Comparison of ENCODE assay signal across 8 mouse cellular contexts in genomic region chr17:57249186-57250181, GRCm38 (mm10). TPM values are rescaled to one million over a fixed set of nuclear protein-coding genes. Genes with fewer than 3 reads are reported as not detected.
DNase-seq lines count a peak whose midpoint lies in the region; ATAC-seq lines count a peak whose summit lies in the region.

TSS of gene Trip10 (plus strand) at chr17:57249455.

- H3K36me3 ChIP-seq in forebrain, embryonic 12.5 days (replicated peaks): peaks cover 20% of the 10 kb centered on the region
- peaks cover 6% of the 10 kb centered on the region for H3K36me3 ChIP-seq in heart, embryonic 16.5 days (ENCODE audit: control insufficient read depth, insufficient read depth)
- H3K36me3 ChIP-seq in liver, embryonic 13.5 days: peaks cover 17% of the 10 kb centered on the region; the same call in 1 of the 2 replicates
- peaks cover 12% of the 10 kb centered on the region for H3K36me3 ChIP-seq in stomach, embryonic 14.5 days (ENCODE audit: control insufficient read depth, insufficient read depth, low read length)

- under 1% methylated on average over 49 of the region's 52 CpGs for WGBS in forebrain, embryonic 12.5 days
- whole genome bisulfite sequencing in heart, embryonic 16.5 days: 0% methylated on average over 52 of the region's 52 CpGs
- WGBS in liver, embryonic 13.5 days (ENCODE audit: insufficient replicate concordance): under 1% methylated on average over 52 of the region's 52 CpGs
- WGBS in stomach, embryonic 14.5 days: 1% methylated on average over 49 of the region's 52 CpGs

- H3K4me1 ChIP-seq in forebrain, embryonic 12.5 days: peaks cover 36% of the 10 kb centered on the region
- H3K4me1 ChIP-seq in heart, embryonic 16.5 days (ENCODE audit: control insufficient read depth, insufficient read depth, low read length): peaks cover 20% of the 10 kb centered on the region
- peaks cover 51% of the 10 kb centered on the region for H3K4me1 ChIP-seq in liver, embryonic 13.5 days (replicated peaks)
- H3K4me1 ChIP-seq in stomach, embryonic 14.5 days (ENCODE audit: control insufficient read depth, insufficient read depth, low read length): peaks cover 21% of the 10 kb centered on the region

- ATAC-seq in forebrain, embryonic 12.5 days (ENCODE audit: low FRiP score): peak; percentile 55
- peak; percentile 47 for ATAC-seq in heart, embryonic 16.5 days (replicated peaks; ENCODE audit: extremely low read depth, insufficient read depth, low FRiP score)
- ATAC-seq in liver, embryonic 13.5 days (ENCODE audit: low read depth): peak; percentile 27
- peak; percentile 49 for ATAC-seq in stomach, embryonic 14.5 days (ENCODE audit: insufficient number of reproducible peaks, insufficient read depth, low FRiP score, low read depth)

- H3K9ac ChIP-seq in forebrain, embryonic 12.5 days: peak within 1 kb of the TSS; percentile 70
- peak within 1 kb of the TSS; percentile 88 for H3K9ac ChIP-seq in heart, embryonic 16.5 days (ENCODE audit: low read length)
- peak within 1 kb of the TSS; percentile 76 for H3K9ac ChIP-seq in liver, embryonic 13.5 days
- peak within 1 kb of the TSS; percentile 67 for H3K9ac ChIP-seq in stomach, embryonic 14.5 days (replicated peaks; ENCODE audit: low read depth, low read length)

- peak within 1 kb of the TSS; percentile 85 for H3K4me2 ChIP-seq in forebrain, embryonic 12.5 days
- peak within 1 kb of the TSS; percentile 71 for H3K4me2 ChIP-seq in heart, embryonic 16.5 days (ENCODE audit: low read depth, low read length)
- H3K4me2 ChIP-seq in liver, embryonic 13.5 days: peak within 1 kb of the TSS; percentile 91
- peak within 1 kb of the TSS; percentile 90 for H3K4me2 ChIP-seq in stomach, embryonic 14.5 days (replicated peaks; ENCODE audit: low read depth, low read length)

- no peaks in the 10 kb centered on the region for H3K27me3 ChIP-seq in forebrain, embryonic 12.5 days
- no peaks in the 10 kb centered on the region for H3K27me3 ChIP-seq in heart, embryonic 16.5 days (ENCODE audit: control insufficient read depth, insufficient read depth, low read length)
- peaks cover 15% of the 10 kb centered on the region for H3K27me3 ChIP-seq in liver, embryonic 13.5 days
- no peaks in the 10 kb centered on the region for H3K27me3 ChIP-seq in stomach, embryonic 14.5 days (ENCODE audit: control insufficient read depth, insufficient read depth, low read length)

- peak; percentile 93 to 95 for DNase-seq in CD8-positive naive resting alpha-beta T cell, adult 2 months (ENCODE audit: low read depth in 2 of 2, low spot score in 2 of 2)
- DNase-seq in c-Kit-negative CD71-positive TER-119-positive erythroid progenitor cells, embryonic 14.5 days (ENCODE audit: low read depth, low spot score): peak; percentile 65
- DNase-seq in kidney, postnatal 25 days: peak; percentile 97 to 99
- peak; percentile 94 for DNase-seq in liver, embryonic 13.5 days
- peak; percentile 96 to 97 for DNase-seq in natural killer cell, adult 2 months (ENCODE audit: low spot score in 2 of 2)

- peak within 1 kb of the TSS; percentile 62 for H3K4me3 ChIP-seq in forebrain, embryonic 12.5 days (replicated peaks)
- peak within 1 kb of the TSS; percentile 82 for H3K4me3 ChIP-seq in heart, embryonic 16.5 days (ENCODE audit: low read length)
- H3K4me3 ChIP-seq in liver, embryonic 13.5 days (replicated peaks): peak within 1 kb of the TSS; percentile 67
- H3K4me3 ChIP-seq in stomach, embryonic 14.5 days (ENCODE audit: low read depth, low read length): peak within 1 kb of the TSS; percentile 81

- H3K27ac ChIP-seq in forebrain, embryonic 12.5 days: peak within 1 kb of the TSS; percentile 89
- H3K27ac ChIP-seq in heart, embryonic 16.5 days (ENCODE audit: low read length): peak within 1 kb of the TSS; percentile 95
- H3K27ac ChIP-seq in liver, embryonic 13.5 days: peak within 1 kb of the TSS; percentile 83
- peak within 1 kb of the TSS; percentile 90 for H3K27ac ChIP-seq in stomach, embryonic 14.5 days (ENCODE audit: low read length)

- H3K9me3 ChIP-seq in forebrain, embryonic 12.5 days: no peaks in the 10 kb centered on the region
- no peaks in the 10 kb centered on the region for H3K9me3 ChIP-seq in heart, embryonic 16.5 days (replicated peaks; ENCODE audit: control insufficient read depth, low read length)
- H3K9me3 ChIP-seq in liver, embryonic 13.5 days (replicated peaks): no peaks in the 10 kb centered on the region
- no peaks in the 10 kb centered on the region for H3K9me3 ChIP-seq in stomach, embryonic 14.5 days (ENCODE audit: control insufficient read depth, low read depth, low read length)

RNA-seq across cellular contexts. Expression of gene Trip10, which starts in this region (rescaled TPM):
- 26.2 and 27.1 TPM in 2 replicates for polyA plus RNA-seq in forebrain, embryonic 12.5 days (2016; fragmentation: Nextera tagmentation; extraction: Ambion mirVana)
- 47.8 TPM in 2 replicates for polyA plus RNA-seq in heart, embryonic 16.5 days (2015; fragmentation: Nextera tagmentation; extraction: Ambion mirVana)
- polyA plus RNA-seq in liver, embryonic 13.5 days (2015; fragmentation: Nextera tagmentation; extraction: Ambion mirVana): 10.4 and 11.9 TPM in 2 replicates
- polyA plus RNA-seq in stomach, embryonic 14.5 days (2014; fragmentation: Nextera tagmentation; extraction: Ambion mirVana): 33.4 and 35.4 TPM in 2 replicates

Comparison
In these comparisons a context has a peak if more than half of its experiments do, and no peak if none do; other contexts are left out.
1. Peak in every context shown above with its lines: DNase-seq, ATAC-seq, H3K4me3 ChIP-seq and H3K27ac ChIP-seq.